Mouse (Mus musculus) stomach, embryonic 16.5 days (tissue): ENCODE results near the gene Rpl37. TPM values are rescaled to one million over a fixed set of nuclear protein-coding genes. Genes with fewer than 3 reads are reported as not detected.

Experiments
- ATAC-seq: fragments of 200-750 bp; cut with Nextera tagmentation; 2 replicates; pipeline ENCODE4 v1.8.0; 2017; ENCODE audit warnings: moderate number of reproducible peaks, moderate TSS enrichment; ENCODE audit not compliant: insufficient read depth, low FRiP score
- H3K27ac ChIP-seq: fragments of 300-500 bp; sonication (generic); 2 replicates; pipeline ENCODE4 v1.5.1; 2014; ENCODE audit warnings: low read length
- H3K27me3 ChIP-seq: fragments of 300-500 bp; sonication (generic); 2 replicates; pipeline ENCODE4 v1.6.1; 2014; ENCODE audit warnings: low read length, control low read depth, mixed read lengths; ENCODE audit not compliant: control insufficient read depth, insufficient read depth
- H3K36me3 ChIP-seq: fragments of 300-500 bp; sonication (generic); 2 replicates; pipeline ENCODE4 v1.6.1; 2014; ENCODE audit warnings: low read length; ENCODE audit not compliant: control insufficient read depth, insufficient read depth
- H3K4me1 ChIP-seq: fragments of 300-500 bp; sonication (generic); 2 replicates; pipeline ENCODE4 v1.6.1; 2014; ENCODE audit warnings: low read length, control low read depth, mixed read lengths; ENCODE audit not compliant: control insufficient read depth, insufficient read depth
- H3K4me2 ChIP-seq: fragments of 300-500 bp; sonication (generic); 2 replicates; pipeline ENCODE4 v1.6.1; 2014; ENCODE audit warnings: low read depth, low read length, mixed read lengths
- H3K4me3 ChIP-seq: fragments of 300-500 bp; sonication (generic); replicated peaks from 2 replicates; pipeline ENCODE4 v1.5.1; 2014; ENCODE audit warnings: mild to moderate bottlenecking, low read length
- H3K9ac ChIP-seq: fragments of 300-500 bp; sonication (generic); 2 replicates; pipeline ENCODE4 v1.6.1; 2014; ENCODE audit warnings: low read length
- H3K9me3 ChIP-seq: fragments of 300-500 bp; sonication (generic); replicated peaks from 2 replicates; pipeline ENCODE4 v1.6.1; 2016; ENCODE audit warnings: low read length, control low read depth; ENCODE audit not compliant: control insufficient read depth
- WGBS: fragments of 180-500 bp; shearing (Covaris S2); extraction: QIAGEN DNeasy Blood & Tissue Kit; methylation state at CpG from one replicate; pipeline ENCODE4 v1.1.7; 2014; 5-methylcytosine and 5-hydroxymethylcytosine counted together
- polyA plus RNA-seq: library from polyadenylated mRNA; unstranded; fragments of >200 nt; fragmentation: Nextera tagmentation; extraction: Ambion mirVana; gene quantifications from 2 replicates; pipeline ENCODE4 v1.2.1, GENCODE M21; 2015

The Rpl37 gene
- polyA plus RNA-seq = 412 and 593 TPM in 2 replicates

DNA sequence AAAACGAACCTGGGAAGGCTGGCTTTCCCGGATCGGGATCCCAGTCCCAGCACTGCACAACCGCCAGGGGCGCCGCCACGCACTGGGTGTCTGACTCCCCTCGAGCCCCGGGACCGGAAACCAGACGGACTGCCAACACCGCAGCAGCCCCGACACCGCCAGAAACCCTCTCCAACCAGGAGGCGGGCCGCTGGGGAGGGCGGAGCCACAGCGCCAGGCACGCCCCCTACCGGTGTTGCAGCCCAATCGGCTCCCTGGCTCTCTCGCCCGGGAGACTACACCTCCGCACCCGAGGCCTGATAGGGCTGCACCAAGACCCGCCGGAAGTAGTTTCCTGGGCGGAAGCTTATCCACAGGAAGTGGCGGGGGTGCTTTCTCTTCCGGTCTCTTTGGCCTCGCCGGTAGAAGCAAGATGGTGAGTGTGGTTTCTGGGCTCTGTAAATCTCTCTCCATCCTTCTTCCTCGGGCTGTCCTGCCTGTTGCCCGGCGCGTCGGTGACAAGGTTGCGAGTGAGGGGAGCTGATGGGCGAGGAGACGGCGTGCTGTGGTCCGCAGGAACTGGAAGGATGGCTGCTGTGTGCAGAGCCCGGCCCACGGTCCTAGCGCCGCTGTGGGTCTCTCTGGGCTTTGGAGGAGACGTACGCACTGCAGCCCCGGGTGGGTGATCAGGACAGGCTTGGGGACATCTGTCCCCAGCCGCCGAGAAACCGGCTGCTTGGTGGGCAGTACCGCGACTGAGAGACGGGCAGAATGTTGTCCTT, at the start of gene Rpl37:
TSS of gene Rpl37 (plus strand) at position 376 of the 761 bp plus-strand sequence.
- WGBS = under 1% methylated on average over 55 of the region's 55 CpGs
- Histone ChIP-seq H3K4me1 (peaks cover 20% of the 10 kb centered on the region), H3K27ac (peak within 1 kb of the TSS; percentile 98), H3K4me3 (peak within 1 kb of the TSS; percentile 100), H3K9me3 (no peaks in the 10 kb centered on the region), H3K4me2 (peak within 1 kb of the TSS; percentile 87), H3K9ac (peak within 1 kb of the TSS; percentile 97), H3K36me3 (peaks cover 21% of the 10 kb centered on the region), H3K27me3 (no peaks in the 10 kb centered on the region)
- ATAC-seq = peak; percentile 99

DNA sequence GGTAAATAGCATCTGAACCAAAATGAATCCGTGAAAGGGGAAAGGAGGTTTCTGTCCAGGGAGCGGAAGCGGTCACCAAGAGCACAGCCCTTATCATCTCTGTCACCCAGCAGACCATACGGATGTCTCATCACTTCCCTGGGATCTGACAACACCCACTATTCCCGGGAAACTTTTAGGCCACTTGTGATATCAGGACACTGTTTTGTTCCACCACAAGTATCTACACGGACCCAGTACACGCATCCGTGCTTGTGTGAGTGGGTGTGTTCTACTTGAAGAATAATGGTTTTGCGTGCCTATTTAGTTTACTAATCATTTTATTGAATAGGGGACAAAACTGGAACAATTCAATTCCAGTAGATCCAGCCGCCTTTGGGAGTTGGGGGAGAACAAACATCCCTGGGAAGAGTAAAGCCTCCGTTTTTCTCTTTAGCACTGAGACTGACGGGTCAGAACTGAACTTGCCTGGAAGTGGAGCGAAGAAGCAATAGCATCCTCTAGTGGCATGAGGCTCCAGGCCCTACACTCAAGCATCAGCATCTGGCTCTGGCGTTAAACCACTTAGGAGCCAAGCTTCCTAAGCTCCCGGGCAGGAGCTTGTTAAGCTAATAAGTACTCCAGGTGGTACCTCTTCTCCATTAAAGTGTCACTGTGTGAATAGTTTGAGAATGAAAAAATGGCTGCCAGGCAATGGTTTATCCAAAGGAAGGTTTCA, 47.5 kb upstream of the Rpl37 start:
- H3K4me1 ChIP-seq = no peaks in the 10 kb centered on the region
- H3K4me2 ChIP-seq = no peak overlapping the region
- no peaks in the 10 kb centered on the region for H3K9me3 ChIP-seq
- H3K36me3 ChIP-seq = no peaks in the 10 kb centered on the region
- 56% methylated on average over 15 of the region's 15 CpGs for WGBS
- no peak for ATAC-seq
- no peaks in the 10 kb centered on the region for H3K27me3 ChIP-seq
- H3K4me3 ChIP-seq = no peak overlapping the region
- no peak overlapping the region for H3K9ac ChIP-seq
- H3K27ac ChIP-seq = no peak overlapping the region

- H3K27ac ChIP-seq = no peak overlapping the region
- no peaks in the 10 kb centered on the region for H3K27me3 ChIP-seq
- no peaks in the 10 kb centered on the region; the same call in 1 of the 2 replicates for H3K9me3 ChIP-seq
- H3K4me3 ChIP-seq = no peak overlapping the region
- H3K4me2 ChIP-seq = no peak overlapping the region
- ATAC-seq = no peak
- H3K4me1 ChIP-seq = no peaks in the 10 kb centered on the region
- H3K9ac ChIP-seq = no peak overlapping the region
- H3K36me3 ChIP-seq = no peaks in the 10 kb centered on the region
- 71% methylated on average over 1 of the region's 1 CpGs for WGBS
Observed at GRCm38 (mm10) chr15:5081235-5081634, 35.2 kb upstream of the Rpl37 start.

DNA sequence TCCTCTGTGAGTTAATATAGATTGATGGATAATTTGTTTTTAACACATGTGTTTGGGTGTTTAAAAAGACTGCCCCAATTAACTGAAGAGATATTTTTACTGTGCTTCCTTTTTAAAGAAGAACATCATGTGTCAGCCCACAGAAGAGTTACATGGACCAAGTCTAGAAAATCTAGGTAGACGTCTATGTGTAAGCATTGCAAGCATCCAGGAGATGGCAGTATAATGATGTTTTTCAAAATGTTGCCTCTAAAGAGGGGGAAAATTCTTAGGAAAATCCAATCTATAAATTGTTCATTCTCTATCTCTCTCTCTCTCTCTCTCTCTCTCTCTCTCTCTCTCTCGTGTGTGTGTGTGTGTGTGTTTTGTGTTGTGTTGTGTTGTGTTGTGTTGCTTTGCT, 30.3 kb upstream of the Rpl37 start:
- Histone ChIP-seq H3K4me3 (no peak overlapping the region), H3K27me3 (no peaks in the 10 kb centered on the region), H3K4me2 (no peak overlapping the region), H3K36me3 (no peaks in the 10 kb centered on the region), H3K27ac (no peak overlapping the region), H3K9me3 (no peaks in the 10 kb centered on the region; the same call in 1 of the 2 replicates), H3K4me1 (no peaks in the 10 kb centered on the region), H3K9ac (no peak overlapping the region)
- no peak for ATAC-seq
- 9% methylated on average over 2 of the region's 2 CpGs for WGBS

GRCm38 (mm10) chr15:5088850-5089608, 27.4 kb upstream of the Rpl37 start:
- no peaks in the 10 kb centered on the region for H3K27me3 ChIP-seq
- WGBS = 68% methylated on average over 7 of the region's 7 CpGs
- no peak overlapping the region for H3K4me2 ChIP-seq
- no peaks in the 10 kb centered on the region; the same call in 1 of the 2 replicates for H3K9me3 ChIP-seq
- H3K36me3 ChIP-seq = no peaks in the 10 kb centered on the region
- H3K9ac ChIP-seq = no peak overlapping the region
- H3K27ac ChIP-seq = no peak overlapping the region
- ATAC-seq = no peak
- H3K4me3 ChIP-seq = no peak overlapping the region
- H3K4me1 ChIP-seq = no peaks in the 10 kb centered on the region

GRCm38 (mm10) chr15:5090131-5090530, 26.3 kb upstream of the Rpl37 start:
- Histone ChIP-seq H3K27ac (no peak overlapping the region), H3K4me1 (no peaks in the 10 kb centered on the region), H3K27me3 (no peaks in the 10 kb centered on the region), H3K9me3 (no peaks in the 10 kb centered on the region), H3K9ac (no peak overlapping the region), H3K4me2 (no peak overlapping the region), H3K4me3 (no peak overlapping the region), H3K36me3 (no peaks in the 10 kb centered on the region)
- 90% methylated on average over 10 of the region's 10 CpGs for WGBS
- ATAC-seq = no peak

DNA sequence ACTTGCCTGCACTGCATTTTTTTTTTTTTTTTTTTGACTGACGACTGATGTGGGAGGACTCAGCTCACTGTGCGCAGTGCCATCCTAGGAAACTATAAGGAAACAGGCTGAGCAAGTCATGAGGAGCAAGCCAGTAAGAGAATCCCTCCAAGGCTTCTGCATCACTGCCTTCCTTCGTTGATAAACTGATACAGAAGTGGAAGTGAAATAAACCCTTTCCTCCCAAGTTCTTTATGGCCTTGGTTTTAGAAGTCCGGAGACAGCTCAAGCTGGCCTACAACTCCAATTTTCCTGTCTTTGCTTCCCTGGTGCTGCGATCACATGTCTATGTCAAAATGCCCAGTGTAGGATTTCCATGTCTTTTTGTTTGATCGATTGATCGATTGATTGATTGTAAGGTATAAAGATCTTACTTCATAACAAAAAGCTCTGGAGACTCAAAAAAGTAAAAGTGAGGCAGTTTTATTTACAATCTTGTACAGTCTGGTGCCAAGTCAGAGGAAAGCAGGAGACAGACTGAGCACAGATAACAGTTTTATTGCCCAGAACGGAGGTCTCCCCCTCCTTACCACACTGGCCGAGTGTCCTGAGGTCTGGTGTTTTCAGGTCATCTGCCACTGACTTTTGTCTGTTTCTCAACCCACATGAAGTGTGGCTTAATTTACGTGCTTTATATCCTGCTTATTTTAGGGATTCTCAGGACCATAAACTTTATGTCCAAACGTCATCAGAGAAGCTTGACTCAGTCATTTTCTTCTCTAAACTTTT, 20.7 kb upstream of the Rpl37 start:
- WGBS = 73% methylated on average over 11 of the region's 11 CpGs
- no peak overlapping the region for H3K4me2 ChIP-seq
- no peaks in the 10 kb centered on the region for H3K9me3 ChIP-seq
- H3K4me3 ChIP-seq = no peak overlapping the region
- H3K27me3 ChIP-seq = no peaks in the 10 kb centered on the region
- no peak for ATAC-seq
- no peaks in the 10 kb centered on the region for H3K4me1 ChIP-seq
- H3K36me3 ChIP-seq = no peaks in the 10 kb centered on the region
- no peak overlapping the region for H3K27ac ChIP-seq
- no peak overlapping the region for H3K9ac ChIP-seq

- H3K27me3 ChIP-seq = no peaks in the 10 kb centered on the region
- H3K4me3 ChIP-seq = no peak overlapping the region
- no peaks in the 10 kb centered on the region for H3K4me1 ChIP-seq
- no peak overlapping the region for H3K4me2 ChIP-seq
- H3K9me3 ChIP-seq = no peaks in the 10 kb centered on the region
- no peak for ATAC-seq
- no peak overlapping the region for H3K9ac ChIP-seq
- H3K27ac ChIP-seq = no peak overlapping the region
- H3K36me3 ChIP-seq = no peaks in the 10 kb centered on the region
- WGBS = 97% methylated on average over 1 of the region's 1 CpGs
Observed at GRCm38 (mm10) chr15:5097376-5097775, 19.1 kb upstream of the Rpl37 start.
